Mouse (Mus musculus): ENCODE results near the gene Itpkb. TPM values are rescaled to one million over a fixed set of nuclear protein-coding genes. Genes with fewer than 3 reads are reported as not detected.

Gene Itpkb
- polyA plus RNA-seq, 1 experiment from 2014 or later, result 3.7 TPM

DNA sequence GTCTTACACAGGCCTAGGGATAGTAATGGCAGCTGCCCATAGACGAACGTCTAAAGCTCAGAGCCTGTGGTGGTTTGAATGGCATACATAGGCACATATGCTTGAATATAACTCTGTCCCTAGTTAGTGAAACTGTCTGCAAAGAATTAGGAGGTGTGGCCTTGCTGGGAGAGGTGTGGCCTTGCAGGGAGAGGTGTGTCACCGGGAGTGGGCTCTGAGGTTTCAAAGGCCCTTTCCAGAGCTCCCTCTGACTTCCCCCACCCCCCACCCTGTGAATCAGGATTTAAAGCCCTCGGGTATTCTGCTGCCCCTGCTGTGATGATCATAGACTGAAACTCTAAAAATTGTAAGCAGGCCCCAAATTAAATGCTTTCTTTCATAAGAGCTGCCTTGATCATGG lies 29.3 kb upstream of the Itpkb start:
- H3K27me3 ChIP-seq, result no peaks in the 10 kb centered on the region
- no peak overlapping the region for H3K4me3 ChIP-seq
- H3K9ac ChIP-seq, result no peak overlapping the region
- no peak for ATAC-seq (ENCODE audit: low FRiP score, low read depth)
- H3K27ac ChIP-seq (replicated peaks), result no peak overlapping the region
- no peaks in the 10 kb centered on the region for H3K4me1 ChIP-seq (replicated peaks)
- 58% methylated on average over 4 of the region's 4 CpGs for WGBS
- no peaks in the 10 kb centered on the region for H3K9me3 ChIP-seq
- no peaks in the 10 kb centered on the region for H3K36me3 ChIP-seq
- no peak overlapping the region for H3K4me2 ChIP-seq

DNA sequence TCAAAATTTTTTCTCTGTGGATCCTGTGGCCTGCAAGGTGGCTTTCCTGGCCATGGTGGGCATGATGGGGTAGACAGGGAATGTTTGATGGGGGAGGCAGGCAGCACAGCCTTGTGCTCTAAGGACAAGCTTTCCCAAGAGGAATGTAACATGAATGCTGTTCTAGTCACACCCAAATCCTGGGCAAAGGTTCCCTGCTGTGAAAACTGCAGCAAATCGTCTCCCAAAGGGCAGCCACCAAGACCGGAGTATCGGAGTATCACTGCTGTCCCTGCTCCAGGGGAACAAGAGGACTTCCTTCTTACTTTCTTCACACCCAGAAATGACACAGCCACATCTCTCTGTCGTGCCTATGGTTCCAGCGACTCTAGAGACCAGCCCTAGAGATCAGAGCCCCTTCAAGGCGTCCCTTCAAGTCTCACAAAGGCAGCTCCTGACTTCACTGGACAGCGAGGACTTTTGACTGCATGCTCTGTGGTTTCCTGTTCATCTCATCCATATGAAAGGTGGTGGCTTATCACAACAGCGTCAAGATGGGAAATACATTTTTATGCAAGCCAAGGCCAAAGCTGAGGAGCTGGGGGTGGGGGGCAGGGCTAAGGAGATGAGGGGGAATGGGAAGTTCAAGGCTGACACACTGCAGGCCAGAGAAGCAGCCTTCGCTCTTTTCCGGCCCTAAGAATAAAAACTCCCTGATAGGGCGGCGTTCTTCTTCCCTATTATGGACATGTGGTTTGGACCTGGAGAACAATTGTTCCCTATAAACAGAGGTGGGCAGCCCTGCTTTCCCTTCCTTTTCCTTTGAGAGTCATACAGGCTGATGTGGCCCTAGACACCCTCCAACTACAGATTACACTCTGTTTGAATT lies 27.8 kb upstream of the Itpkb start:
- H3K27ac ChIP-seq (replicated peaks), result no peak overlapping the region
- no peaks in the 10 kb centered on the region for H3K9me3 ChIP-seq
- 57% methylated on average over 12 of the region's 12 CpGs for WGBS
- H3K4me1 ChIP-seq (replicated peaks), result peaks cover under 1% of the 10 kb centered on the region; the same call in 1 of the 2 replicates
- no peak overlapping the region for H3K4me2 ChIP-seq
- no peaks in the 10 kb centered on the region for H3K36me3 ChIP-seq
- no peaks in the 10 kb centered on the region for H3K27me3 ChIP-seq
- no peak for ATAC-seq (ENCODE audit: low FRiP score, low read depth)
- no peak overlapping the region for H3K9ac ChIP-seq
- no peak overlapping the region for H3K4me3 ChIP-seq

DNA sequence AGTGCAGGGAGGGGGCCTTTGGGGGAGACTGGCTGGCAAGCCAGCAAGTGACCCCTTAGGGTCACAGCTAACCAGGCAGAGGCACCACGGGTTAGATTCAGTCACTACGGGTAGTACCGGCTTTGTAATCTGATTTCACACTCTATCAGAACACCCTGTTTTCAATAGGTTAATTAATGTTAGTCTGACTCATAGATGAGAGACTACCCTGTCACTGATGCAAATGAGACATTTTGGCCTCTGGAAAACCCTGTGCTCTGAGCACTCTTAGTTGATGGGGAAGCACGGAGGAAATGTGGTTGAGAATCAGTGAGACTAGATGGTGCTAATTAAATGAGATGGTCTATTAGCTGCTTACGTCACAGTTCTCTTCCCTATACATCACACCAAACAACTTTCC lies 26.7 kb upstream of the Itpkb start:
- H3K36me3 ChIP-seq, result no peaks in the 10 kb centered on the region
- no peak overlapping the region for H3K4me2 ChIP-seq
- H3K4me3 ChIP-seq, result no peak overlapping the region
- H3K9ac ChIP-seq, result no peak overlapping the region
- H3K27me3 ChIP-seq, result no peaks in the 10 kb centered on the region
- H3K9me3 ChIP-seq, result no peaks in the 10 kb centered on the region
- H3K4me1 ChIP-seq (replicated peaks), result peaks cover 3% of the 10 kb centered on the region
- no peak for ATAC-seq (ENCODE audit: low FRiP score, low read depth)
- WGBS, result 39% methylated on average over 5 of the region's 5 CpGs
- no peak overlapping the region for H3K27ac ChIP-seq (replicated peaks)

DNA sequence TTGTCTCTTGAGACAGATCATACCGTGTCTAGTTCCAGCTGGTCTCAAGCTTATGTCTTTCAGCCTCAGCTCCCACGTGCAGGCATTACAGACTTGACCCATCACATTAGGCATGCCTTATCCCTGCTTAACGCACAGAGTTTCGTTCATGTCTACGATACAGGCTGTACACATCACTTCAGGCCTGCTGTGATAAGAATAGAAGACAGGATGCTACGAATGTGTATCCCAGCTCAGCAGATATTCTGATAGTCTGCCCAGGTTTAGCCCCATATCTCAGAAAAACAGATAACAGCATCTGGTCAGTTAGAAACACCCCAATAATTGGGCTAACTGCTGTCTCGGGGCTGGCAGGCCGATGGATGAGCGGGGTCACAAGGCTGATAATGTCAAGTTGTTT lies 23.4 kb upstream of the Itpkb start:
- H3K9me3 ChIP-seq, result no peaks in the 10 kb centered on the region
- H3K36me3 ChIP-seq, result no peaks in the 10 kb centered on the region
- H3K9ac ChIP-seq, result no peak overlapping the region
- no peak for ATAC-seq (ENCODE audit: low FRiP score, low read depth)
- WGBS, result 74% methylated on average over 9 of the region's 9 CpGs
- H3K27ac ChIP-seq (replicated peaks), result no peak overlapping the region
- H3K4me2 ChIP-seq, result no peak overlapping the region
- H3K4me3 ChIP-seq, result no peak overlapping the region
- no peaks in the 10 kb centered on the region for H3K27me3 ChIP-seq
- peaks cover 3% of the 10 kb centered on the region for H3K4me1 ChIP-seq (replicated peaks)

DNA sequence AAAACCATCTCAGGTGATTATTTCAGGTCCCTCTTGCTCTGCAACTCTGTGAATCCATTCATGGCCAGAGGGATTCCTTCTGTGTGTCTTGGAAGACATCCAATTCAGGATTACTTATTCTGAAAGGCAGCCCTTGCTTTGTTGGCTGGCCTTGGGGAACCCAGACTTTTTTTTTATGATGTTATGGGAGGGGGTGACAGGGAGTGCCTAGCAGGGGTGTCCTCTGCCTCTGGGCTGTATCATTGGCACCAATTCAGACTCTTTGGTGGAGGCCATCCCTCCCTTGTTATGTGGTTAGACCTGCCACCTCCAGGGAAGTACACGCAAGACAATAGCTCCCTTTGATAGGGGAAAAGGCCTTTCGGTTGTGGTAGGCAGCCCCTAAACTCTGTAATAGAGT lies 22.6 kb upstream of the Itpkb start:
- Histone ChIP-seq H3K9me3 (no peaks in the 10 kb centered on the region), H3K27me3 (no peaks in the 10 kb centered on the region), H3K36me3 (no peaks in the 10 kb centered on the region), H3K4me2 (no peak overlapping the region), H3K27ac (replicated peaks) (no peak overlapping the region), H3K9ac (no peak overlapping the region), H3K4me1 (replicated peaks) (peaks cover 11% of the 10 kb centered on the region), H3K4me3 (no peak overlapping the region)
- no peak for ATAC-seq (ENCODE audit: low FRiP score, low read depth)
- WGBS, result 58% methylated on average over 2 of the region's 2 CpGs

DNA sequence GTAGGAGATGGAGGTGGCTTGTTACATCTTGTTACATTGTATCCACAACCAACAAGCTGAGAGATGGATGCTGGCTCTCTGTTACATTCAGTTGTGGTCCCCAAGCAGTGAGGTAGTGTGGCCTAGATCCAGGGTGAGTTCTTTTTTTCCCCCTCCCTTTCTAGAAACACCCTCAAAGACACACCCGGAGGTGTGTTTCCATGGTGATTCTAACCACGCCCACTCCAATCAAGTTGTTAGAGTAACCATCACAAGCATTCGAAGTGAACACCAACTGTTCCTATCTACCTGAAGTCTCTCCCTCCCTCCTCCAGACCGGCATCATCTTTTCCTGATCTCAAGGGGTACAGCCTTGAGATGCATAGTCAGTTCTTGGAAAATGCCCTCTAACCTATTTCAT lies 21.4 kb upstream of the Itpkb start:
- H3K4me1 ChIP-seq (replicated peaks), result peaks cover 23% of the 10 kb centered on the region
- H3K36me3 ChIP-seq, result no peaks in the 10 kb centered on the region
- no peak overlapping the region for H3K9ac ChIP-seq
- no peak overlapping the region for H3K4me2 ChIP-seq
- H3K4me3 ChIP-seq, result no peak overlapping the region
- WGBS, result 71% methylated on average over 4 of the region's 4 CpGs
- H3K27ac ChIP-seq (replicated peaks), result no peak overlapping the region
- H3K27me3 ChIP-seq, result no peaks in the 10 kb centered on the region
- no peak for ATAC-seq (ENCODE audit: low FRiP score, low read depth)
- H3K9me3 ChIP-seq, result no peaks in the 10 kb centered on the region

DNA sequence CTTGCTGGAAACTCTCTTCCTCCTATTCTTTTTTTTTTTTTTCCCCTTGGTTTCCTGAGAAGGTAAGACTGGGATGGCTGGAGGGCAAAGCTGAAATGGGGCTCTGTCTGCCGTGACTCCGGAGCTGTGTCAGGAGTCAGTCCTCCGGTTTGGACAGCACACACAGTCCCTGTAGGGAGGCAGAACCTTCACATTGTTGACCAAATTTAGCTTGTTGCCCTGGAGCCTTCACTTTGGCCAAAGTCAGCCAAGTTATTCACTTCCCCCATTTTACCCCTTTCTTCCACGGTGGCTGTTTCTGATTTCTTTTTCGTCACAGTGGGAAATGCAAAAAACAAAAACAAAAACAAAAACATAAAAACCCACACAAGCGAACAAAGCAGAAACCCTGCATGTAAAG lies 18.0 kb upstream of the Itpkb start:
- Histone ChIP-seq H3K36me3 (no peaks in the 10 kb centered on the region), H3K4me2 (no peak overlapping the region; the same call in 1 of the 2 replicates), H3K27me3 (no peaks in the 10 kb centered on the region), H3K9me3 (no peaks in the 10 kb centered on the region), H3K27ac (replicated peaks) (peak overlapping the region; percentile 76), H3K4me1 (replicated peaks) (peaks cover 29% of the 10 kb centered on the region), H3K4me3 (no peak overlapping the region), H3K9ac (no peak overlapping the region)
- WGBS, result 15% methylated on average over 6 of the region's 6 CpGs
- no peak for ATAC-seq (ENCODE audit: low FRiP score, low read depth)

DNA sequence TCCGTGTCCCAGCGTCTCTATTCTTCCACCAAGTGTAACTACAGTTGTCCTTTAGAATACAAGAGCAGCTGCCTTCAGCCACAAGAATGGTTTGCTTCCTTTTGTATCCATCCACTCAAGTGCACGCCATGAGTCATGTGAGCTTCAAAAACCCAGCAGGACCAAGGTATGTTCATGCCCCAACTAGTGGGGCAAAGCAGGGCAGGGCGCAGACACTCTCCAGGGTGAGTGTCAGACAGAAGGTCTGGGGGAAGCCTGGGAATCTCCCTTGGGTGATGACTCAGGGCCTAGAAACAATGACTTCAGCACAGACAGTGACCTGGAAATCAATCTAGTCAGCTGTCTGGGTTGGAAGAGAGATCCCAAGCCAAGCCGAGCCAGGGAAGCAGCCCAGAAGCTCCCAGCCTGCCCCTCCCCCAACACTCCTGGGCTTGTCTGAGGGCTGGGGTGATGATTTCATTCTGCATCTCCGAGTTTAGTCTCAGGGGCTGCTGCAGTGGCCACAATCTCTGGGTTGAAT lies 17.4 kb upstream of the Itpkb start:
- Histone ChIP-seq H3K27ac (replicated peaks) (peak overlapping the region; percentile 76), H3K36me3 (no peaks in the 10 kb centered on the region), H3K9me3 (no peaks in the 10 kb centered on the region), H3K4me3 (no peak overlapping the region), H3K9ac (no peak overlapping the region), H3K4me1 (replicated peaks) (peaks cover 26% of the 10 kb centered on the region), H3K27me3 (no peaks in the 10 kb centered on the region), H3K4me2 (peak overlapping the region; percentile 53)
- peak; percentile 70 for ATAC-seq (ENCODE audit: low FRiP score, low read depth)
- WGBS, result 11% methylated on average over 6 of the region's 6 CpGs

DNA sequence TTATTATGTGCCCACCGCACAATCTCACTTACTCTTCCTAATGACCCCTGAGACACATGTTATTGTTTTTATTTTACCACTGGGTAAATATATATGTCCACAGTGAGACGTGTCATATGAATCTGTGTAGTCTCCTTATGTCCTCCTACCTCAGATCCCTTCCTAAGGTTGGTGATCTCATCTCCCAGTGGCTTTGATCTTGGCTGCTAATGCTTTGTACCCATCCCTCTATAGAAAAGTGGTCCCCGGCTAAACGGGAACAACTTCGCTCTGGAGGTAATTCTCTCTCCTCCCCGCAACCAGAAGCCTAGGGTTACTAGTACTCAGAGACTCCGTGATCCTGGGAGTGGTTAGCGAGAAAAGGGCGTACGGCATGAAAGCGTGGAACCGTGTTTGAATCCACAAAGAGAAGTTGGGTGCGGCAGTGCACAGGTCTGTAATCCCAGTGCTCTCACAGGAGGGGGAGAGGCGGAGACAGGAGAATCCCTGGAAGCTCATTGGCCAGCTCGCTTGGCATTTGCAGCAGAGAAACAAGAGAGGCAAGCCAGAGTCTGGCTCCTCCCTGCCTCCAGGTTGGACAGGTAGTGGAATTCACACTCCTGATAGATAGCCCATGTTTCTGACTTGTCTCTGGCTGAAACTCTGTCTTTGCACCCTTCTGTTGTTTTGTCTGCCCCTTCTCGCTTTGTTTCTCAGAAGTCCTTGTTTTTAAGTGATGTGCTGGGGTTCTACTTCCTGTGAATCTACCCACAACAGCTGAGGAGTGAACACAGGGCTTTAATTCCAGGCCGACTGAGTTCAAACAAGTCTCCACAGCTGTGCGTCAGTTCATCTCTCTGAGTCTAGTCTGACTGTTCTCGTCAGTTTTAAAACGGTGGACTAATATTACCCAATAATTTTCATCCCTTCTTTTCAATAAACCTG lies 16.5 kb upstream of the Itpkb start:
- Histone ChIP-seq H3K36me3 (no peaks in the 10 kb centered on the region), H3K4me2 (peak overlapping the region; percentile 53), H3K4me3 (peak overlapping the region; percentile 26), H3K4me1 (replicated peaks) (peaks cover 26% of the 10 kb centered on the region), H3K9me3 (no peaks in the 10 kb centered on the region), H3K27me3 (no peaks in the 10 kb centered on the region), H3K9ac (peak overlapping the region; percentile 24; the same call in 1 of the 2 replicates), H3K27ac (replicated peaks) (peak overlapping the region; percentile 76)
- 11% methylated on average over 20 of the region's 20 CpGs for WGBS
- peak; percentile 84 for ATAC-seq (ENCODE audit: low FRiP score, low read depth)

DNA sequence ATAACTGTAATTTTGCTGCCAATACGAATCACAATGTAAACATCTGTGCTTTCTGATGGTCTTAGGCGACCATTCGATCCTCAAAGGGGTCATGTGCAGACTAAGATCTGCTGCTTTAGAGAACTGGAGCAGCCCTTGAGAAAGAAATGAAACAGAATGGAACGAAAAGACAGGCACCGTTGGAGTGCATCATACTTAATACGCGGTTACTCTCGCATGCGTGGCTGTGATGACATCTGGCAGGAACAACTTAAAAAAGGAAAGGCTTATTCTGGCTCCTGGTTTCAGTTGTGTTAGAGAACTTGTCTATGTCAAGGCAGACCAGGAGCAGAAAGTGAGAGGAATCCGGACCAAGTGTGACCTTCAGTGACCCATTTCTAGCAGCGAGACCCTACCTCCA lies 15.6 kb upstream of the Itpkb start:
- H3K27me3 ChIP-seq, result no peaks in the 10 kb centered on the region
- WGBS, result 80% methylated on average over 11 of the region's 11 CpGs
- no peak overlapping the region for H3K9ac ChIP-seq
- no peak overlapping the region for H3K4me2 ChIP-seq
- ATAC-seq (ENCODE audit: low FRiP score, low read depth), result no peak
- H3K36me3 ChIP-seq, result no peaks in the 10 kb centered on the region
- peaks cover 26% of the 10 kb centered on the region for H3K4me1 ChIP-seq (replicated peaks)
- H3K4me3 ChIP-seq, result no peak overlapping the region
- H3K9me3 ChIP-seq, result no peaks in the 10 kb centered on the region
- H3K27ac ChIP-seq (replicated peaks), result no peak overlapping the region

DNA sequence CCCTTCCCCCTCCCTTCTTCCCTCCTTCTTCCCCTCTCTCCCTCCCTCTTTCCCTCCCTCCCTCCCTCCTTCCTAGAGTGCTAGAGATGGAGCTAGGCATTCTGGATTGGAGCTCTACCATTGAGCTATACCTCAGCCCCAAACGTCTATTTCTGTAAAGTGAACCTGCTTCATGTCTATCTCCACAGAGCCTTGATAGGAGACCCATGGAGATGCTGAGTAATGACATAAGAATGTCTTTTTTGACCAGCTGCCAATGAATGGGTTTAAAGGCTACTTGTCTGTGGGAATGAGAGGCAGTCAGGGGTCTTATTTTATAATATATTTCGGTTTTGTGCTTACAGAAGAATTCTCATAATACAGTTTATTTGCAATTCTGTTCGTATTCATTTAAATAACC lies 15.2 kb upstream of the Itpkb start:
- ATAC-seq (ENCODE audit: low FRiP score, low read depth), result no peak
- Histone ChIP-seq H3K9me3 (no peaks in the 10 kb centered on the region), H3K9ac (no peak overlapping the region), H3K27ac (replicated peaks) (no peak overlapping the region), H3K4me1 (replicated peaks) (peaks cover 26% of the 10 kb centered on the region), H3K4me2 (no peak overlapping the region), H3K36me3 (no peaks in the 10 kb centered on the region), H3K27me3 (no peaks in the 10 kb centered on the region), H3K4me3 (no peak overlapping the region)
- WGBS, result 77% methylated on average over 3 of the region's 3 CpGs

DNA sequence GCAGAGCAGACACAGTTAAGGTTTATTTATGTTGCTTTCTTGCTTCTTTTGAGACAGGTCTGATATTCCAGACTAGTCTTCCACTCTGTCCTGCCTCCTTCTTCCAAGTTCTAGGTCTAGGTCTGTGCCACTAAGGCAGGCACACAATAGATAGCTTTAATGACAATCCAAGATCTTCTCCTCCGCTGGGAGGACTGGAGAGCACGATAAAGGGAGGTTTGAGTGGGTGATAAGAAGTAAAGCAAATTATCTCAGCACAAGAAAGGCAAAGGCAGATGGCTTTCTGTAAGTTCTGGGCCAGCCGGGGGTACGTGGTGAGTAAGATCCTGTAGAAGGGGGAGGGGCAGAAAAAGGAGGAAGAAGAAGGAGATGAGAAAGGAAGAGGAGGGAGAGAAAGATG lies 12.8 kb upstream of the Itpkb start:
- peaks cover 21% of the 10 kb centered on the region for H3K4me1 ChIP-seq (replicated peaks)
- no peak overlapping the region for H3K4me2 ChIP-seq
- H3K9me3 ChIP-seq, result no peaks in the 10 kb centered on the region
- H3K27ac ChIP-seq (replicated peaks), result no peak overlapping the region
- no peak overlapping the region for H3K9ac ChIP-seq
- no peak for ATAC-seq (ENCODE audit: low FRiP score, low read depth)
- no peaks in the 10 kb centered on the region for H3K27me3 ChIP-seq
- H3K4me3 ChIP-seq, result no peak overlapping the region
- H3K36me3 ChIP-seq, result no peaks in the 10 kb centered on the region
- WGBS, result 81% methylated on average over 4 of the region's 4 CpGs
